Mouse (Mus musculus): Measurements from ENCODE around the gene Ptov1. TPM values are rescaled to one million over a fixed set of nuclear protein-coding genes. Genes with fewer than 3 reads are reported as not detected.

Ptov1 gene
- polyA plus RNA-seq, 1 experiment from 2014 or later: 384 TPM

DNA sequence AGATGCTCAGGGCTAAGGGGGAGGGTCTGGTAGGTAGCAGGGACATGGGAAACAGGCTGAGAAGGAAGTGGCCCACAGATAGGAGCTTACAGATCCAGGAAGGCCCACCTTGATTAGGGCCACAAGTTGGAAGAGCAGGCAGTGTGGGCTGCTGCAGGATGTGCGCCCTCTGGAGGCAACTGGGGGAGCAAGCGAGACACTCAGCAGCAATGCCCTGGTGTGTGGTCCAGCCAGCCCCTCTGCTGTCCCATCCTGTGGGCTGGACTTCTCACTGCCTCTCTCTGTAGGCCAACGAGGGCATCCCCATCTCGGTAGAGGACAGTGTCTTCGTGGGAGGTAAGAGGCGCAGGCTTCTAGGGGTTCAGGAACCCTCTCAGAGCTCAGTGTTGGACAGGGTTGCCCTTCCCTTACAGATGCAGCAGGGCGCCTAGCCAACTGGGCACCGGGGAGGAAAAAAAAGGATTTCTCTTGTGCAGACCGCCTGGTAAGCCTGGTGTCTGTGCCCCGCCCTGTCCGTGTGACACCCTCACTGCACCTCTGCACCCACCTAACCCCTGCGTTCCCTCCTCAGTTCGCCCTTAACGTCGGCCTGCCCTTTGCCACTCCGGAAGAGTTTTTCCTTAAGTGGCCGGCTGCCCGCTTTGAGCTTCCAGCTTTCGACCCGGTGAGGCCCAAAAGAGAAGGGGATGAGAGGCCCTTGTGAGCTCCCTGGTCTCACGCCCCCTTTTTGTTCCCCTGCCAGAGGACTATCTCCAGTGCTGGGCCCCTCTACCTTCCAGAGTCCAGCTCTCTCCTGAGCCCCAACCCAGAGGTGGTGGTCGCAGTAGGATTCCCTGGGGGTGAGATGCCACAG, 8.8 kb downstream of the Ptov1 start:
- WGBS: 50% methylated on average over 22 of the region's 22 CpGs
- Histone ChIP-seq H3K4me2 (replicated peaks; ENCODE audit: low read depth, low read length) (no peak overlapping the region), H3K27ac (ENCODE audit: low read length) (peak overlapping the region; percentile 21; the same call in 1 of the 2 replicates), H3K4me1 (ENCODE audit: control insufficient read depth, insufficient read depth, low read length) (peaks cover 25% of the 10 kb centered on the region), H3K9ac (replicated peaks; ENCODE audit: low read depth, low read length) (no peak overlapping the region), H3K4me3 (ENCODE audit: low read depth, low read length) (no peak overlapping the region), H3K9me3 (ENCODE audit: control insufficient read depth, low read depth, low read length) (no peaks in the 10 kb centered on the region), H3K36me3 (ENCODE audit: control insufficient read depth, insufficient read depth, low read length) (peaks cover 46% of the 10 kb centered on the region), H3K27me3 (ENCODE audit: control insufficient read depth, insufficient read depth, low read length) (no peaks in the 10 kb centered on the region)
- peak; percentile 51 for ATAC-seq (ENCODE audit: insufficient number of reproducible peaks, insufficient read depth, low FRiP score, low read depth)

DNA sequence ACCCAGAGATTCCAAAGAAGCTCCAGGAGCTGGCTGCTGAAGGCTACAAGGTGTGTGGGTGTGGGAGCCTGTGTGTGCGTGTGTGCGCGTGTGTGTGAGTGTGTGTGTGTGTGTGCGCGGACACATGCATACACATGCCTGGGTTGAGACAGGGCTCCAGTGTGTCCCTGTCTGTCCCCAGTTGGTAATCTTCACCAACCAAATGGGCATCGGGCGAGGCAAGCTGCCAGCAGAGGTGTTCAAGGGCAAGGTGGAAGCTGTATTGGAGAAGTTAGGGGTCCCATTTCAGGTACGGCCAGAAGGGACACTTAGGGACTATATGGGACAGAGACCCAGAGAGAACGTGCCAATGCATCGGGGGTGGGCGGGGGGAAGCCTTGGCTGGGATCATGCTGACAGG, 9.7 kb downstream of the Ptov1 start:
- Histone ChIP-seq H3K27me3 (ENCODE audit: control insufficient read depth, insufficient read depth, low read length) (no peaks in the 10 kb centered on the region), H3K9ac (replicated peaks; ENCODE audit: low read depth, low read length) (no peak overlapping the region), H3K9me3 (ENCODE audit: control insufficient read depth, low read depth, low read length) (no peaks in the 10 kb centered on the region), H3K27ac (ENCODE audit: low read length) (no peak overlapping the region), H3K4me3 (ENCODE audit: low read depth, low read length) (no peak overlapping the region), H3K36me3 (ENCODE audit: control insufficient read depth, insufficient read depth, low read length) (peaks cover 40% of the 10 kb centered on the region), H3K4me1 (ENCODE audit: control insufficient read depth, insufficient read depth, low read length) (peaks cover 24% of the 10 kb centered on the region; the same call in 1 of the 2 replicates), H3K4me2 (replicated peaks; ENCODE audit: low read depth, low read length) (no peak overlapping the region)
- no peak for ATAC-seq (ENCODE audit: insufficient number of reproducible peaks, insufficient read depth, low FRiP score, low read depth)
- 93% methylated on average over 11 of the region's 11 CpGs for WGBS

DNA sequence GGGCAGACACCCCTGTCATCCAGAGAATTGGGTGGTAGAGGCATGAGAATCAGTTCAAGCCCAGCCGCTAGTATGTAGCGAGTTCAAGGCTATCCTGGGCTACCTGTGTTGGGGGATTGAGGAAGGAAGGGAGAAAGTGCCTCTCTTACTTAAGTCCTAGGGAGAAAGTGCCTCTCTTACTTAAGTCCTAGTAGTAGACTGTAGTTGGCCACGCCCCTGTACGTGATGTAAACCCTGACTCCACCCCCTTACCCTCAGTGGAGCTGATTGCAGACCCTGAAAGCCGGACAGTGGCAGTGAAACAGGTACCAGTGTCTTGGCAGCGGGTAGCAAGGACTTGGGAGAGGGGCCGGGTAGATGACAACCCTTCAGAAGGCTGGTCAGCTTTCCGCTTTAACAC, 11.7 kb downstream of the Ptov1 start:
- Histone ChIP-seq H3K27ac (ENCODE audit: low read length) (no peak overlapping the region), H3K9me3 (ENCODE audit: control insufficient read depth, low read depth, low read length) (no peaks in the 10 kb centered on the region), H3K36me3 (ENCODE audit: control insufficient read depth, insufficient read depth, low read length) (peaks cover 25% of the 10 kb centered on the region), H3K27me3 (ENCODE audit: control insufficient read depth, insufficient read depth, low read length) (no peaks in the 10 kb centered on the region), H3K4me3 (ENCODE audit: low read depth, low read length) (peak overlapping the region; percentile 72), H3K9ac (replicated peaks; ENCODE audit: low read depth, low read length) (peak overlapping the region; percentile 64), H3K4me2 (replicated peaks; ENCODE audit: low read depth, low read length) (peak overlapping the region; percentile 96), H3K4me1 (ENCODE audit: control insufficient read depth, insufficient read depth, low read length) (peaks cover 40% of the 10 kb centered on the region)
- no peak for ATAC-seq (ENCODE audit: insufficient number of reproducible peaks, insufficient read depth, low FRiP score, low read depth)
- 32% methylated on average over 8 of the region's 8 CpGs for WGBS

DNA sequence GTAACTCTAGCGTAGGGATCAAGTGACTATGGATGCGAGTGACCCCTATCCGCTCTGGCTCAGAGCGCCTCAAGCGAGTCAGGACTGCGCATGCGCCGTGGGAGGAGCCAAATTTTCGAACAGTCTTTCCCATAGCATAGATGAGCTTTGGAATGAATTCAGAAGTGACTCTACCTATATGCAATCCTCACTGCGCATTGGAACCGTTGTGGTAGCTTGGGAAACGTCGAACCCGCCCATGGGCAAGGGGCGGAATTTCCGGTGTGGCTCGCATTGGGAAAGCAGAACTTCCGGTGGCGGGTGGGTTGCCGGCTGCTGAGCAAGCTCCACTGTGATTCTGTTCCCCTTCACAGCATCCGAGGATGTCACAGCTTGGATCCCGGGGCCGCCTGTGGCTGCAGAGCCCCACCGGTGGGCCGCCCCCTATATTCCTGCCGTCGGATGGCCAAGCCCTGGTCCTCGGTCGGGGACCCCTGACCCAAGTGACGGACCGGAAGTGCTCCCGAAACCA, 12.5 kb downstream of the Ptov1 start, which contains the start of gene Pnkp:
Gene Pnkp (plus strand): TSS at position 98 of the 511 bp plus-strand sequence.
- Histone ChIP-seq H3K9ac (replicated peaks; ENCODE audit: low read depth, low read length) (peak within 1 kb of the TSS; percentile 64), H3K27me3 (ENCODE audit: control insufficient read depth, insufficient read depth, low read length) (no peaks in the 10 kb centered on the region), H3K4me3 (ENCODE audit: low read depth, low read length) (peak within 1 kb of the TSS; percentile 72), H3K9me3 (ENCODE audit: control insufficient read depth, low read depth, low read length) (no peaks in the 10 kb centered on the region), H3K36me3 (ENCODE audit: control insufficient read depth, insufficient read depth, low read length) (peaks cover 22% of the 10 kb centered on the region), H3K4me2 (replicated peaks; ENCODE audit: low read depth, low read length) (peak within 1 kb of the TSS; percentile 96), H3K27ac (ENCODE audit: low read length) (peak within 1 kb of the TSS; percentile 93), H3K4me1 (ENCODE audit: control insufficient read depth, insufficient read depth, low read length) (peaks cover 40% of the 10 kb centered on the region)
- WGBS: under 1% methylated on average over 32 of the region's 32 CpGs
- ATAC-seq (ENCODE audit: insufficient number of reproducible peaks, insufficient read depth, low FRiP score, low read depth): peak; percentile 24

DNA sequence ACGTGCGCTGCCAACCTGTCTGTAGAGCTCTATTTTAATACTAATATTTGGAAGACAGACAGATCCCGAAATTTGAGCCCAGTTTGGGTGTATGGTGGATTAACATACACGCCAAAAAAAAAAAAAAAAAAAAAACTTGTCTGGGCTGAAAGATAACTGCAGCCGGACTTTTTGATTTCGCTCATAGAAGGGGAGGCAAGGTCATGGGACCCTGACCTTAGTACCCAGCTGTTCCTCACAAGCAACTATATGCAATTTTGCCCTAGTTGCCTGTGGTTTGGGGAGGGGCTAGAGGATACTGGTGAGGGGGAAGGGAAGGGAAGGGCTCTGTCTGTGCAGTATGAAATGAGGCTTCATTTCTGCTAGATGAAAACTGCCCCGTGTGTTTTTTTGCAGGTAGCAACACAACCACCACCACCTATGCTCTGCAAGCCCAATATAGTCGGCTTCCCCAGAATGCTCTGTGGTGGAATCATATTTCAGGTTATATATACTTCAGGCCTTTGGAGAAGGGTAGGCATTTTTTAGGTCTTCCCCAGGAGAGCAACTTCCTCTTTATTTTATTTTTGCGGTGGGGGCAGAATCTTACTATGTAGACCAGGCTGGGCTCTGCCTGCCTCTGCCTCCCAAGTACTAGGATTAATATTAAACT, 13.2 kb downstream of the Ptov1 start:
- ATAC-seq (ENCODE audit: insufficient number of reproducible peaks, insufficient read depth, low FRiP score, low read depth): no peak
- Histone ChIP-seq H3K36me3 (ENCODE audit: control insufficient read depth, insufficient read depth, low read length) (peaks cover 18% of the 10 kb centered on the region), H3K27ac (ENCODE audit: low read length) (peak overlapping the region; percentile 93; the same call in 1 of the 2 replicates), H3K9ac (replicated peaks; ENCODE audit: low read depth, low read length) (peak overlapping the region; percentile 64; the same call in 1 of the 2 replicates), H3K27me3 (ENCODE audit: control insufficient read depth, insufficient read depth, low read length) (no peaks in the 10 kb centered on the region), H3K4me1 (ENCODE audit: control insufficient read depth, insufficient read depth, low read length) (peaks cover 41% of the 10 kb centered on the region), H3K9me3 (ENCODE audit: control insufficient read depth, low read depth, low read length) (no peaks in the 10 kb centered on the region), H3K4me2 (replicated peaks; ENCODE audit: low read depth, low read length) (peak overlapping the region; percentile 96), H3K4me3 (ENCODE audit: low read depth, low read length) (peak overlapping the region; percentile 72)
- WGBS: 62% methylated on average over 9 of the region's 9 CpGs

DNA sequence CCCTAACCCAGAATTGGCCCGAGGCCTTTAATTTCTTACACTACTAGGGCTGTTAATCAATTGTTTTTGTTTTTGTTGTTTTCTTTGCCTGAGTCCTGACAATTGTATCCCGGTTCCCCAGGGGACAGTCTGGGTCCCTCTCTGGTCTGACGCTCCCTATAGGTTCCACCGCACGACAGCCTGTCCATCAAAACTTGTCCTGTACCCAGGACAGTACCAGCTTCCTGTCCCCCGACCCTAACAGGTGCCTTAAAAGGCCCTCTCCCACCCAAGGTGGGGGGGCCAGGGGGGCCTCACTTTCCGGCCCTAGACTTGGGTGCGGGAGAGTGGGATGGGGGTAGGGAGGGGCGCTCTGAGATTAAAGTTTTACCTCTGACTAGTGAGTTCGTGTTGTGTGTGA, 14.6 kb downstream of the Ptov1 start:
- no peaks in the 10 kb centered on the region for H3K27me3 ChIP-seq (ENCODE audit: control insufficient read depth, insufficient read depth, low read length)
- 45% methylated on average over 10 of the region's 10 CpGs for WGBS
- H3K4me3 ChIP-seq (ENCODE audit: low read depth, low read length): peak overlapping the region; percentile 43
- ATAC-seq (ENCODE audit: insufficient number of reproducible peaks, insufficient read depth, low FRiP score, low read depth): no peak
- peak overlapping the region; percentile 45; the same call in 1 of the 2 replicates for H3K9ac ChIP-seq (replicated peaks; ENCODE audit: low read depth, low read length)
- H3K27ac ChIP-seq (ENCODE audit: low read length): peak overlapping the region; percentile 95
- H3K4me2 ChIP-seq (replicated peaks; ENCODE audit: low read depth, low read length): peak overlapping the region; percentile 95
- peaks cover 44% of the 10 kb centered on the region for H3K4me1 ChIP-seq (ENCODE audit: control insufficient read depth, insufficient read depth, low read length)
- H3K9me3 ChIP-seq (ENCODE audit: control insufficient read depth, low read depth, low read length): no peaks in the 10 kb centered on the region
- H3K36me3 ChIP-seq (ENCODE audit: control insufficient read depth, insufficient read depth, low read length): peaks cover 16% of the 10 kb centered on the region

DNA sequence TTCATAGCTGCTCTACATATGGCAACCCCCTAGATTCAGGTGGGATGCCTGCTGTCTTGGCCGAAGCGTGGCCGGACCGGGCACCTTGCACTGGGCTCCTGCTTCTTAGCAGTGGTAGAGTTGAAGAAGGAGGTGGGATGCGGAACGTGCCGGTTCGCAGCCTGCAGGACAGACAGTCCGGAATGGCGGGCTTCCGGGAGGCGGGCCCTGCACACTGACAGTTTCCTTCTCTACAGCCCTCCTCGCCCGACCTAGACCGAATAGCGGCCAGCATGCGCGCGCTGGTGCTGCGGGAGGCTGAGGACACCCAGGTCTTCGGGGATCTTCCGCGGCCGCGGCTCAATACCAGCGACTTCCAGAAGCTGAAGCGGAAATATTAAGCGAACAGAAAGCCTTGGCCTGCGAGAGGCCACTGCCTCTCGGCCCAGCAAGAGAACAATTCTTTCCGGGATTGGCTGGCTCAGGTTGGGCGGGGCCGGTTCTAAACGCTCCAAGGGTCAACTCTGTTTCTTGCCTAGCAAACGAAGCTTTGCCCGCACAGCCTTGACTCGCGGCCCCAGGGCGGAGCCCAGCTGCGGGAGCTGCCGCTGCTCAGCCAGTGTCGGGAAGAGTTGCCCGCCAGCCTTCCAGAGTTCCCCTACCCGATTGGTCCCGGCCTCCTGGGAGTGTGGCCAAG, 15.1 kb downstream of the Ptov1 start:
- 2% methylated on average over 45 of the region's 45 CpGs for WGBS
- peak; percentile 68 for ATAC-seq (ENCODE audit: insufficient number of reproducible peaks, insufficient read depth, low FRiP score, low read depth)
- Histone ChIP-seq H3K9ac (replicated peaks; ENCODE audit: low read depth, low read length) (peak overlapping the region; percentile 45), H3K9me3 (ENCODE audit: control insufficient read depth, low read depth, low read length) (no peaks in the 10 kb centered on the region), H3K4me3 (ENCODE audit: low read depth, low read length) (peak overlapping the region; percentile 43), H3K36me3 (ENCODE audit: control insufficient read depth, insufficient read depth, low read length) (peaks cover 11% of the 10 kb centered on the region), H3K27ac (ENCODE audit: low read length) (peak overlapping the region; percentile 95), H3K27me3 (ENCODE audit: control insufficient read depth, insufficient read depth, low read length) (no peaks in the 10 kb centered on the region), H3K4me2 (replicated peaks; ENCODE audit: low read depth, low read length) (peak overlapping the region; percentile 95), H3K4me1 (ENCODE audit: control insufficient read depth, insufficient read depth, low read length) (peaks cover 44% of the 10 kb centered on the region)

All from stomach, embryonic 14.5 days (tissue).